Mouse (Mus musculus) neutrophil, adult 5-6 weeks (primary cell): Measurements from ENCODE around the gene Spdef. TPM values are rescaled to one million over a fixed set of nuclear protein-coding genes. Genes with fewer than 3 reads are reported as not detected.
A peak's percentile ranks its signal among the peaks of the same experiment; 100 is the strongest.

Experiments
- ATAC-seq: fragments of 151-379, 151-347 bp; 2 replicates; pipeline ENCODE4 v1.8.0; 2017; ENCODE audit warnings: mild to moderate bottlenecking, moderate TSS enrichment; ENCODE audit not compliant: insufficient number of reproducible peaks, poor library complexity, low FRiP score, severe bottlenecking; ENCODE audit errors: extremely low read depth
- total RNA-seq: library from RNA; stranded (forward); fragments of 200-1000 nt; gene quantifications from 2 replicates; pipeline ENCODE4 v1.2.3, GENCODE M21; 2017

The Spdef gene
- total RNA-seq, 1 experiment from 2014 or later: not detected

GRCm38 (mm10) chr17:27732152-27732551, 3.4 kb upstream of the Spdef start:
- ATAC-seq: no peak

GRCm38 (mm10) chr17:27726527-27726926, 2.2 kb downstream of the Spdef start:
- no peak for ATAC-seq

DNA sequence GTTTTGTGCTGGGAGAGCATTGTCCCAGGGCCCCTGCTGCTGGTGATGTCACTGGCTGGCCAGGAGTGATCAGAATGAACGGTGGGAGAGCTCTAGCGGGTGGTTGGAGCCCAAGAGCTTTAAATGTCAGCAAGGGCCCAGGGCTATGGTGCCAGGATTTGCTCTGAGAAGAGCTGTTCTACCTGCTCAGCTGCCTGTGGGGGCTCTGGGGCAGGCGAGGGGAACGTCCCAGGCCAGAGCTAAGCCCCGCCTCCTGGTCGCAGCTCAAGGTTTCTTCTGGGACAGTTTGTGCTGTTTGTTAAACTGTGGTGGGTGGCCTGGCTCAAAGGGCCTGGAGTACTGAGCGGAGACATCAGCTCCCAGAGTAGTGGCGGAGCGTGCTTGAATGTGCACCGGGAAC, 3.3 kb downstream of the Spdef start:
- no peak for ATAC-seq

GRCm38 (mm10) chr17:27725011-27725410, 3.7 kb downstream of the Spdef start:
- ATAC-seq: no peak

GRCm38 (mm10) chr17:27724327-27724726, 4.4 kb downstream of the Spdef start:
- no peak for ATAC-seq

GRCm38 (mm10) chr17:27721125-27721664, 7.6 kb downstream of the Spdef start:
- no peak for ATAC-seq

GRCm38 (mm10) chr17:27720326-27720725, 8.4 kb downstream of the Spdef start:
- no peak for ATAC-seq

GRCm38 (mm10) chr17:27719663-27720062, 9.1 kb downstream of the Spdef start:
- ATAC-seq: no peak

DNA sequence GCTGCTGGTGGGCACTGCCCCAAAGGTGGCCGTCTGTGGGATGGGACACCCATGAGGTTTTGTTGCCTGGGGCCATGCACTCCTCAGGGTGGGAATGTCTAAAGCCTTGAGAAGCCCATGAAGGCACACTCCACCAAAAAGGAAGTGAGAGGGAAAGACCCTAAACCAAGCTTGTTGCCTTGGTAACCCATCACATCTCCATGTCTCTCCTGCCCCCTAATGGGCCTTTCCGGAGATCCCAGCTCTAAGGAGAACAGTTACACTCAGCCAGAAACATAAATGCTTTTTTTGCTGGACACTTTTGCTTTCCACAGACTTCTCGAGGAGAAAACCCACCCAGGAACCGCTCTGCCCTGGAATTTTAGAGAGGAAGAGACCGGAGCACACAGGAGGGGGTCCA, 10.5 kb downstream of the Spdef start:
- ATAC-seq: no peak

GRCm38 (mm10) chr17:27716804-27717203, 12.0 kb downstream of the Spdef start:
- no peak for ATAC-seq

- ATAC-seq: no peak
These were observed 15.9 kb downstream of the Spdef start for GRCm38 (mm10) chr17:27712832-27713231.

GRCm38 (mm10) chr17:27709650-27710049, 19.1 kb downstream of the Spdef start:
- ATAC-seq: no peak

- ATAC-seq: no peak
These were observed 20.6 kb downstream of the Spdef start for GRCm38 (mm10) chr17:27707954-27708661.

- no peak for ATAC-seq
These were observed 23.1 kb downstream of the Spdef start for GRCm38 (mm10) chr17:27705661-27706060.

DNA sequence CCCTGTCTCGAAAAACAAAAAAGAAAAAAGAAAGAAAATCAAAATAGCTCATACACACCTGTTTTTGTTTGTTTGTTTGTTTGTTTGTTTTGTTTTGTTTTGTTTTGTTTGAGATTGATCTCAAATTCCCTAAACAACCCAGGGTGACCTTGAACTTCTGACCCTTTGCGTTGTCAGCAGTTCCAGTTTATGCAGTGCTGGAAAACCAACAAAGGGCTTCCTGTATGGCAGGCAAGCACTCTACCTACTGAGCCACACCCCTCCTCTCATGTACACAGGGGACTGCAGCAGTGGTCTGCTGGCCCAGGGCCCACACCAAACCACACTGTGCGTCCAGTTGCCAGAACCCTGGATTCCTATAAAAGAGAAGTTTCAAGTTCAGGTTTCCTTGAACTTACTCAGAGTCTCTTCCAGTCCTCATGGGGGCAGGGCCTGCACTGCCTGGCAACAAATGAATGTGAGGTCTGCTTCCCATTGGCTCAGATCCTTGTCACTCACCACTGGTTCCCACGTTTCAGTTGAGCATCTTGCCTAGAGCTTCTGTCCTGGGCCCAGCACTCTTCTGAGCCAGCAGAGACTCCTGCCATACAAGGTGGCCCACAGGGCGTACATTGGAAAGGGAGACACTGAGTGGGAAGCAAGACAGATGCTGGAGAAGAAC, 24.7 kb downstream of the Spdef start:
- ATAC-seq: no peak

GRCm38 (mm10) chr17:27702518-27702917, 26.2 kb downstream of the Spdef start:
- peak; percentile 30; the same call in 1 of the 2 replicates for ATAC-seq

DNA sequence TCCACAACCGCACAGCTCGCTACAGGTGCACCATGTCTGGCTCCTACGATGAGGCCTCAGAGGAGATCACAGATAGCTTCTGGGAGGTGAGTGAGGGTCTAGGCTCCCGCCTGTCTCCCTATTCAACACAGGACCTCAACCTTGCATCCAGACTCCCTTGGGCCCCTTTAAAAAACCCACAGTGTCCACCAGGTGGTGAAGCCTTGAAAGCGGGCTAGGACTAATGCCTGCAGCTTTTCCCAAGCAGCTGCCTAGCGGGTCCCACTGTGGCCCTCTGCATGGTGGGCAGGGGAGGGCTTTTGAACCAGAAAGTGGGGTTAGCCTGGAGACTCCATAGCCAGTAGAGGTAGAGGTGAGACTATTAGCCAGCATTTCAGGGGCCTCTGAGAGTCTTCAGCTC, 26.9 kb downstream of the Spdef start:
- ATAC-seq: no peak

- ATAC-seq: no peak
These were observed 27.9 kb downstream of the Spdef start for GRCm38 (mm10) chr17:27700812-27701211.

- ATAC-seq: no peak
These were observed 29.0 kb downstream of the Spdef start for GRCm38 (mm10) chr17:27699641-27700244.
